In the genomic region with DNA sequence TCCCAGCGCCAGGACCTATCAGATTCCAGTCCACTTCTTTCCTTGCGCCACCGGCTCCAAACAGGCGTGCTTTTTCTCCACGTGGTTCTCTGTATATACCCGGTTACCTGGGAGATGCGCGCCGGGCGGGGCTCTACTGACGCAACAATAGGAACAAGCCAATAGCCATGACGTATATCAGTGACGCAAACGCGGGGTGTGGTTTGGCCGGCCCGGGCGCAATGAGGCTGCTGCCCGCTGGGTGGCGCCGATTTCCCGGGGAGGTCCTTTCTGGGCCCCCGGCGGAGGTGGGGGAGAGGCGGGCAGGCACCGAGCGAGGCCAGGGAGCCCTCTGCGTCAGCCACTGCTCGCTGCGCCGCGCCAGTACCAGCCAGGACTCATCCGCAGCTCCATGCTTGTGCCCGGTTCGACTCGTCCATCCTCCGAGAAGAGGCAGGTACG, we compare ENCODE assay signal across 8 mouse cellular contexts. TPM values are rescaled to one million over a fixed set of nuclear protein-coding genes. Genes with fewer than 3 reads are reported as not detected.
DNase-seq lines count a peak whose midpoint lies in the region; ATAC-seq and TF ChIP-seq lines count a peak whose summit lies in the region.

A gene (plus strand): TSS at position 237 of the 441 bp plus-strand sequence.

- H3K4me1 ChIP-seq in E14TG2a.4 (replicated peaks; ENCODE audit: low read depth, low read length) = peaks cover 32% of the 10 kb centered on the region
- peaks cover 30% of the 10 kb centered on the region for H3K4me1 ChIP-seq in forebrain, embryonic 12.5 days
- H3K4me1 ChIP-seq in heart, postnatal 0 days (ENCODE audit: control insufficient read depth, insufficient read depth) = peaks cover 22% of the 10 kb centered on the region
- H3K4me1 ChIP-seq in liver, embryonic 16.5 days (ENCODE audit: control insufficient read depth, low read depth, low read length) = peaks cover 8% of the 10 kb centered on the region
- H3K4me1 ChIP-seq in neural tube, embryonic 14.5 days (ENCODE audit: control insufficient read depth, insufficient read depth, low read length) = no peaks in the 10 kb centered on the region

- peak; percentile 92 for DNase-seq in c-Kit-positive CD71-positive TER-119-positive erythroid progenitor cells, embryonic 14.5 days (ENCODE audit: low spot score)
- DNase-seq in heart, postnatal 0 days (ENCODE audit: low spot score) = peak; percentile 98
- DNase-seq in kidney, postnatal 4 days = peak; percentile 99
- peak; percentile 100 for DNase-seq in testis, postnatal 10 days (ENCODE audit: low spot score)

- whole genome bisulfite sequencing in forebrain, embryonic 12.5 days = under 1% methylated on average over 38 of the region's 38 CpGs
- under 1% methylated on average over 38 of the region's 38 CpGs for WGBS in heart, postnatal 0 days
- under 1% methylated on average over 36 of the region's 38 CpGs for WGBS in liver, embryonic 16.5 days (ENCODE audit: insufficient replicate concordance)
- under 1% methylated on average over 38 of the region's 38 CpGs for WGBS in neural tube, embryonic 14.5 days

- H3K27ac ChIP-seq in forebrain, embryonic 12.5 days = no peak within 1 kb of the TSS
- H3K27ac ChIP-seq in heart, postnatal 0 days (ENCODE audit: low read depth) = peak within 1 kb of the TSS; percentile 39
- no peak within 1 kb of the TSS for H3K27ac ChIP-seq in liver, embryonic 16.5 days (ENCODE audit: low read length)
- peak within 1 kb of the TSS; percentile 44 for H3K27ac ChIP-seq in neural tube, embryonic 14.5 days (ENCODE audit: low read depth, low read length)

- TF ChIP-seq CTCF in E14TG2a.4 (conservative IDR thresholded peaks at IDR 0.05; ENCODE audit: low read length) = peak; percentile 43
- TF ChIP-seq CTCF in heart, postnatal 0 days (IDR thresholded peaks at IDR 0.05; ENCODE audit: low read depth) = peak; percentile 92

- peak; percentile 98 for ATAC-seq in forebrain, embryonic 12.5 days (ENCODE audit: low FRiP score)
- ATAC-seq in heart, postnatal 0 days (ENCODE audit: insufficient read depth, low read depth) = peak; percentile 96
- peak; percentile 97 for ATAC-seq in liver, embryonic 16.5 days (ENCODE audit: low read depth)
- peak; percentile 98 for ATAC-seq in neural tube, embryonic 14.5 days (ENCODE audit: low read depth)

- peak within 1 kb of the TSS; percentile 82 for H3K4me3 ChIP-seq in E14TG2a.4 (replicated peaks; ENCODE audit: low read length)
- H3K4me3 ChIP-seq in forebrain, embryonic 12.5 days (replicated peaks) = peak within 1 kb of the TSS; percentile 48
- peak within 1 kb of the TSS; percentile 50 for H3K4me3 ChIP-seq in heart, postnatal 0 days (ENCODE audit: low read depth, low read length)
- peak within 1 kb of the TSS; percentile 61 for H3K4me3 ChIP-seq in liver, embryonic 16.5 days (ENCODE audit: low read depth, low read length)
- H3K4me3 ChIP-seq in neural tube, embryonic 14.5 days (ENCODE audit: low read depth, low read length) = peak within 1 kb of the TSS; percentile 43

- no peaks in the 10 kb centered on the region for H3K36me3 ChIP-seq in E14TG2a.4 (ENCODE audit: insufficient read depth, low read length)
- no peaks in the 10 kb centered on the region for H3K36me3 ChIP-seq in forebrain, embryonic 12.5 days (replicated peaks)
- H3K36me3 ChIP-seq in heart, postnatal 0 days (replicated peaks; ENCODE audit: control insufficient read depth, insufficient read depth, low read length) = no peaks in the 10 kb centered on the region
- H3K36me3 ChIP-seq in liver, embryonic 16.5 days (ENCODE audit: control insufficient read depth, insufficient read depth) = no peaks in the 10 kb centered on the region
- H3K36me3 ChIP-seq in neural tube, embryonic 14.5 days (ENCODE audit: control insufficient read depth, insufficient read depth, low read length) = no peaks in the 10 kb centered on the region

- peak within 1 kb of the TSS; percentile 87 for H3K4me2 ChIP-seq in forebrain, embryonic 12.5 days
- peak within 1 kb of the TSS; percentile 87 for H3K4me2 ChIP-seq in heart, postnatal 0 days (ENCODE audit: low read depth, low read length)
- H3K4me2 ChIP-seq in liver, embryonic 16.5 days (ENCODE audit: low read depth, low read length) = peak within 1 kb of the TSS; percentile 88
- peak within 1 kb of the TSS; percentile 80 for H3K4me2 ChIP-seq in neural tube, embryonic 14.5 days (ENCODE audit: low read depth, low read length)

- peaks cover 27% of the 10 kb centered on the region for H3K27me3 ChIP-seq in E14TG2a.4 (ENCODE audit: insufficient read depth, low read length)
- peaks cover 7% of the 10 kb centered on the region for H3K27me3 ChIP-seq in forebrain, embryonic 12.5 days
- H3K27me3 ChIP-seq in heart, postnatal 0 days (ENCODE audit: control insufficient read depth, insufficient read depth, low read length) = no peaks in the 10 kb centered on the region
- no peaks in the 10 kb centered on the region; the same call in 1 of the 2 replicates for H3K27me3 ChIP-seq in liver, embryonic 16.5 days (ENCODE audit: control insufficient read depth, insufficient read depth, low read depth, low read length)
- no peaks in the 10 kb centered on the region for H3K27me3 ChIP-seq in neural tube, embryonic 14.5 days (ENCODE audit: control insufficient read depth, insufficient read depth, low read length)

- TF ChIP-seq EP300 in heart, postnatal 0 days (IDR thresholded peaks at IDR 0.05; ENCODE audit: low read depth) = peak; percentile 94

- no peaks in the 10 kb centered on the region for H3K9me3 ChIP-seq in E14TG2a.4 (ENCODE audit: low read length)
- H3K9me3 ChIP-seq in forebrain, embryonic 12.5 days = no peaks in the 10 kb centered on the region
- no peaks in the 10 kb centered on the region for H3K9me3 ChIP-seq in heart, postnatal 0 days (replicated peaks; ENCODE audit: control insufficient read depth, low read length)
- no peaks in the 10 kb centered on the region for H3K9me3 ChIP-seq in liver, embryonic 16.5 days (replicated peaks; ENCODE audit: control insufficient read depth, low read length)
- no peaks in the 10 kb centered on the region for H3K9me3 ChIP-seq in neural tube, embryonic 14.5 days (ENCODE audit: control insufficient read depth, low read length)

- H3K9ac ChIP-seq in forebrain, embryonic 12.5 days = peak within 1 kb of the TSS; percentile 45; the same call in 1 of the 2 replicates
- H3K9ac ChIP-seq in heart, postnatal 0 days (replicated peaks; ENCODE audit: low read depth, low read length) = peak within 1 kb of the TSS; percentile 49
- peak within 1 kb of the TSS; percentile 55 for H3K9ac ChIP-seq in liver, embryonic 16.5 days (ENCODE audit: low read depth, low read length)
- H3K9ac ChIP-seq in neural tube, embryonic 14.5 days (replicated peaks; ENCODE audit: low read depth, low read length) = peak within 1 kb of the TSS; percentile 51; the same call in 1 of the 2 replicates

RNA-seq across cellular contexts. Expression of the gene that starts here (rescaled TPM):
- polyA plus RNA-seq in forebrain, embryonic 12.5 days (2016; fragmentation: Nextera tagmentation; extraction: Ambion mirVana) = 10.2 and 14.6 TPM in 2 replicates
- 44.9 and 48.6 TPM in 2 replicates for total RNA-seq in heart, postnatal 0 days (2014; rRNA removed; ENCODE audit: low replicate concordance)
- 114 and 121 TPM in 2 replicates for polyA plus RNA-seq in heart, postnatal 0 days (2015; fragmentation: Nextera tagmentation; extraction: Ambion mirVana)
- polyA plus RNA-seq in liver, embryonic 16.5 days (2015; fragmentation: Nextera tagmentation; extraction: Ambion mirVana) = 2.7 and 3.2 TPM in 2 replicates
- 9.4 and 11.7 TPM in 2 replicates for polyA plus RNA-seq in neural tube, embryonic 14.5 days (2014; fragmentation: Nextera tagmentation; extraction: Ambion mirVana)

Comparison
In these comparisons a context has a peak if more than half of its experiments do, and no peak if none do; other contexts are left out.
1. H3K27ac ChIP-seq: peak in heart, postnatal 0 days (single experiment) and neural tube, embryonic 14.5 days (single experiment); none in forebrain, embryonic 12.5 days (single experiment) and liver, embryonic 16.5 days (single experiment).
2. Peak in every context shown above with its lines, with median percentiles within 50 percentile points of each other: H3K4me3 ChIP-seq, DNase-seq, ATAC-seq, H3K4me2 ChIP-seq and H3K9ac ChIP-seq.